ENCODE assay signal across 15 mouse cellular contexts in genomic region chr12:80218045-80218611, GRCm38 (mm10). TPM values are rescaled to one million over a fixed set of nuclear protein-coding genes. Genes with fewer than 3 reads are reported as not detected.
DNase-seq lines count a peak whose midpoint lies in the region; ATAC-seq and TF ChIP-seq lines count a peak whose summit lies in the region.
"Had no signal": no experiment of that assay in that cellular context is flagged by ENCODE, and none has a peak within 500 bp of the region (broad histone marks: within the 10 kb centered on the region; RNA-seq: fewer than 3 reads in every experiment).

No protein-coding gene starts in this region.

- ATAC-seq in heart, embryonic 13.5 days (ENCODE audit: extremely low read depth, insufficient number of reproducible peaks, low FRiP score, low TSS enrichment) = no peak
- no peak for ATAC-seq in heart, embryonic 16.5 days (replicated peaks; ENCODE audit: extremely low read depth, insufficient read depth, low FRiP score)
- ATAC-seq in liver, embryonic 16.5 days (ENCODE audit: low read depth) = peak; percentile 55
- no peak for ATAC-seq in hindbrain, embryonic 13.5 days (ENCODE audit: low FRiP score)
- ATAC-seq: CD4-positive, CD25-positive, alpha-beta regulatory T cell, adult 4 months had no signal

- no peaks in the 10 kb centered on the region for H3K9me3 ChIP-seq in heart, embryonic 13.5 days
- no peaks in the 10 kb centered on the region for H3K9me3 ChIP-seq in MEL (replicated peaks; ENCODE audit: insufficient read depth, low read length)
- no peaks in the 10 kb centered on the region for H3K9me3 ChIP-seq in heart, embryonic 16.5 days (replicated peaks; ENCODE audit: control insufficient read depth, low read length)
- no peaks in the 10 kb centered on the region for H3K9me3 ChIP-seq in liver, embryonic 16.5 days (replicated peaks; ENCODE audit: control insufficient read depth, low read length)
- H3K9me3 ChIP-seq in hindbrain, embryonic 13.5 days = no peaks in the 10 kb centered on the region
- H3K9me3 ChIP-seq: hindbrain, embryonic 10.5 days; megakaryocyte, embryonic 14.5 days had no signal

- no peak overlapping the region for H3K4me2 ChIP-seq in heart, embryonic 13.5 days
- H3K4me2 ChIP-seq in heart, embryonic 16.5 days (ENCODE audit: low read depth, low read length) = no peak overlapping the region
- H3K4me2 ChIP-seq in liver, embryonic 16.5 days (ENCODE audit: low read depth, low read length) = no peak overlapping the region
- no peak overlapping the region for H3K4me2 ChIP-seq in hindbrain, embryonic 13.5 days

- TF ChIP-seq RAD21 in MEL (IDR thresholded peaks at IDR 0.05; ENCODE audit: low read depth, low read length) = no peak

- TF ChIP-seq EP300 in MEL (IDR thresholded peaks at IDR 0.05; ENCODE audit: low read depth in 1 of 2, low read length in 2 of 2) = no peak

- DNase-seq in heart, adult 9 months (ENCODE audit: low spot score in 2 of 2) = no peak
- peak; percentile 49 for DNase-seq in MEL (ENCODE audit: low read depth, low spot score)
- no peak for DNase-seq in neural tube, embryonic 10.5 days (ENCODE audit: extremely low spot score, low spot score)
- DNase-seq in layer of hippocampus, postnatal 10 days (ENCODE audit: low spot score in 2 of 2) = no peak
- DNase-seq: cerebellum, adult 9-10 months; kidney, postnatal 36 days; left cerebral cortex, postnatal 4 days; retina, postnatal 1 day had no signal

- no peak for TF ChIP-seq CTCF in MEL (IDR thresholded peaks at IDR 0.05 in 2 of 3, conservative IDR thresholded peaks at IDR 0.05 in 1 of 3; ENCODE audit: control insufficient read depth in 1 of 3, insufficient read depth in 1 of 3, low read depth in 2 of 3, low read length in 3 of 3, poor library complexity in 1 of 3, severe bottlenecking in 1 of 3)

- H3K79me2 ChIP-seq in MEL (ENCODE audit: control insufficient read depth, insufficient read depth, low read length, poor library complexity) = no peaks in the 10 kb centered on the region

- H3K27me3 ChIP-seq in heart, embryonic 13.5 days (replicated peaks) = no peaks in the 10 kb centered on the region
- no peaks in the 10 kb centered on the region for H3K27me3 ChIP-seq in MEL (ENCODE audit: control insufficient read depth in 1 of 2, insufficient read depth in 2 of 2, low read length in 2 of 2)
- no peaks in the 10 kb centered on the region for H3K27me3 ChIP-seq in heart, embryonic 16.5 days (ENCODE audit: control insufficient read depth, insufficient read depth, low read length)
- H3K27me3 ChIP-seq in liver, embryonic 16.5 days (ENCODE audit: control insufficient read depth, insufficient read depth, low read depth, low read length) = no peaks in the 10 kb centered on the region
- H3K27me3 ChIP-seq in hindbrain, embryonic 13.5 days = no peaks in the 10 kb centered on the region

- H3K4me3 ChIP-seq in heart, embryonic 13.5 days = no peak overlapping the region
- H3K4me3 ChIP-seq in MEL (ENCODE audit: control insufficient read depth in 1 of 2, insufficient read depth in 1 of 2, low read depth in 2 of 2, low read length in 2 of 2) = no peak overlapping the region
- H3K4me3 ChIP-seq in heart, embryonic 16.5 days (ENCODE audit: low read length) = no peak overlapping the region
- no peak overlapping the region for H3K4me3 ChIP-seq in liver, embryonic 16.5 days (ENCODE audit: low read depth, low read length)
- H3K4me3 ChIP-seq in hindbrain, embryonic 13.5 days = no peak overlapping the region
- H3K4me3 ChIP-seq: hindbrain, embryonic 10.5 days had no signal

- WGBS in heart, embryonic 13.5 days = 71% methylated on average over 4 of the region's 4 CpGs
- WGBS in heart, embryonic 16.5 days = 65% methylated on average over 4 of the region's 4 CpGs
- 36% methylated on average over 4 of the region's 4 CpGs for WGBS in liver, embryonic 16.5 days (ENCODE audit: insufficient replicate concordance)
- whole genome bisulfite sequencing in hindbrain, embryonic 13.5 days = 82% methylated on average over 4 of the region's 4 CpGs

- H3K36me3 ChIP-seq in heart, embryonic 13.5 days = no peaks in the 10 kb centered on the region
- peaks cover 0 to 19% of the 10 kb centered on the region in 2 experiments; a peak in 2 of 4 replicates for H3K36me3 ChIP-seq in MEL (ENCODE audit: control insufficient read depth in 1 of 2, insufficient read depth in 2 of 2, low read length in 2 of 2)
- no peaks in the 10 kb centered on the region for H3K36me3 ChIP-seq in heart, embryonic 16.5 days (ENCODE audit: control insufficient read depth, insufficient read depth)
- H3K36me3 ChIP-seq in liver, embryonic 16.5 days (ENCODE audit: control insufficient read depth, insufficient read depth) = no peaks in the 10 kb centered on the region
- H3K36me3 ChIP-seq in hindbrain, embryonic 13.5 days = no peaks in the 10 kb centered on the region
- H3K36me3 ChIP-seq: hindbrain, embryonic 10.5 days had no signal

- TF ChIP-seq POLR2A in MEL (IDR thresholded peaks at IDR 0.05; ENCODE audit: control insufficient read depth in 1 of 2, insufficient read depth in 1 of 2, low read depth in 1 of 2, low read length in 2 of 2, poor library complexity in 1 of 2) = no peak

- no peak overlapping the region for H3K9ac ChIP-seq in heart, embryonic 13.5 days
- no peak overlapping the region for H3K9ac ChIP-seq in MEL (ENCODE audit: control insufficient read depth, low read depth, low read length, poor library complexity, severe bottlenecking)
- no peak overlapping the region for H3K9ac ChIP-seq in heart, embryonic 16.5 days (ENCODE audit: low read length)
- no peak overlapping the region for H3K9ac ChIP-seq in liver, embryonic 16.5 days (ENCODE audit: low read depth, low read length)
- H3K9ac ChIP-seq in hindbrain, embryonic 13.5 days = no peak overlapping the region

- peak overlapping the region; percentile 51 for H3K27ac ChIP-seq in heart, embryonic 13.5 days (replicated peaks)
- H3K27ac ChIP-seq in MEL (ENCODE audit: control insufficient read depth, low read depth, low read length) = no peak overlapping the region
- peak overlapping the region; percentile 9; the same call in 1 of the 2 replicates for H3K27ac ChIP-seq in heart, embryonic 16.5 days (ENCODE audit: low read length)
- H3K27ac ChIP-seq in liver, embryonic 16.5 days (ENCODE audit: low read length) = peak overlapping the region; percentile 68
- no peak overlapping the region for H3K27ac ChIP-seq in hindbrain, embryonic 13.5 days
- H3K27ac ChIP-seq: hindbrain, embryonic 10.5 days had no signal

- H3K4me1 ChIP-seq in heart, embryonic 13.5 days = peaks cover 98% of the 10 kb centered on the region
- peaks cover 13 to 30% of the 10 kb centered on the region in 2 experiments for H3K4me1 ChIP-seq in MEL (ENCODE audit: control insufficient read depth in 1 of 2, insufficient read depth in 2 of 2, low read length in 2 of 2)
- H3K4me1 ChIP-seq in heart, embryonic 16.5 days (ENCODE audit: control insufficient read depth, insufficient read depth, low read length) = peaks cover 65% of the 10 kb centered on the region
- H3K4me1 ChIP-seq in liver, embryonic 16.5 days (ENCODE audit: control insufficient read depth, low read depth, low read length) = peaks cover 18% of the 10 kb centered on the region
- peaks cover 20% of the 10 kb centered on the region for H3K4me1 ChIP-seq in hindbrain, embryonic 13.5 days (replicated peaks)

TF ChIP-seq in MEL, 35 proteins besides CTCF, POLR2A, EP300 and RAD21:
- TF ChIP-seq MYB (IDR thresholded peaks at IDR 0.05; ENCODE audit: low read depth, low read length) (no peak), GATA1 (IDR thresholded peaks at IDR 0.05; ENCODE audit: low read depth, low read length) (0 out of 2 replicates have a peak, but pooled peaks have one; percentile 25)

RNA-seq across cellular contexts. Expression of gene Actn1, which starts 42.0 kb away (rescaled TPM):
- polyA plus RNA-seq in heart, embryonic 13.5 days (2015; fragmentation: Nextera tagmentation; extraction: Ambion mirVana) = 39.5 and 40.4 TPM in 2 replicates
- total RNA-seq in MEL (2012; rRNA removed) = 7.8 and 8.8 TPM in 2 replicates
- 10 to 100 TPM in 1 of 2 experiments, not detected in 1; 27.0 TPM for polyA plus RNA-seq in MEL (2012; ENCODE audit: insufficient read depth in 1 of 2, insufficient read length in 2 of 2, low read depth in 1 of 2, low replicate concordance in 2 of 2, missing spikeins in 1 of 2)
- 31.0 and 33.1 TPM in 2 replicates for polyA plus RNA-seq in heart, embryonic 16.5 days (2015; fragmentation: Nextera tagmentation; extraction: Ambion mirVana)
- 7.9 and 10.3 TPM in 2 replicates for polyA plus RNA-seq in liver, embryonic 16.5 days (2015; fragmentation: Nextera tagmentation; extraction: Ambion mirVana)
- 10 to 100 TPM; 69.2 to 77.9 TPM for total RNA-seq in layer of hippocampus, postnatal 10 days (2021)
- polyA plus RNA-seq in hindbrain, embryonic 13.5 days (2015; fragmentation: Nextera tagmentation; extraction: Ambion mirVana) = 7.0 TPM in 2 replicates

Comparison
In these comparisons a context has a peak if more than half of its experiments do, and no peak if none do; other contexts are left out.
1. H3K27ac ChIP-seq: peak in heart, embryonic 13.5 days (single experiment), heart, embryonic 16.5 days (single experiment) and liver, embryonic 16.5 days (single experiment); none in MEL (single experiment) and hindbrain, embryonic 13.5 days (single experiment).